Mouse (Mus musculus) C2C12 (cell line): ENCODE results near the gene Mlkl. TPM values are rescaled to one million over a fixed set of nuclear protein-coding genes. Genes with fewer than 3 reads are reported as not detected.
"Not testable (repeated sequence)": the region's sequence is repeated elsewhere in the genome, so short reads cannot be mapped to it uniquely, and the experiment has no call there.

ENCODE experiments used
- H3K27me3 ChIP-seq: one replicate; pipeline ENCODE4 v1.6.1; 2011; ENCODE audit not compliant: control insufficient read depth, insufficient read depth, insufficient read length
- H3K36me3 ChIP-seq: one replicate; pipeline ENCODE4 v1.6.1; 2011; ENCODE audit not compliant: control insufficient read depth, insufficient read depth
- H3K4me3 ChIP-seq: one replicate; pipeline ENCODE4 v1.5.1; 2011; ENCODE audit warnings: mild to moderate bottlenecking, control low read depth; ENCODE audit not compliant: poor library complexity, insufficient read depth, severe bottlenecking
- H3K79me2 ChIP-seq: one replicate; pipeline ENCODE4 v1.6.1; 2011; ENCODE audit not compliant: control insufficient read depth, insufficient read depth
- H3K79me3 ChIP-seq: one replicate; pipeline ENCODE4 v1.6.1; 2011; ENCODE audit warnings: low read depth, control low read depth
- H3ac ChIP-seq: one replicate; pipeline ENCODE3; 2011; ENCODE audit warnings: low read depth; ENCODE audit not compliant: control insufficient read depth, insufficient read length
- CEBPB ChIP-seq: IDR thresholded peaks from one replicate; pipeline ENCODE4 v1.6.1; 2011; ENCODE audit warnings: low read depth, mild to moderate bottlenecking, control low read depth, moderate library complexity
- CTCF ChIP-seq: IDR thresholded peaks from one replicate; pipeline ENCODE4 v1.5.1; 2011; ENCODE audit not compliant: control insufficient read depth, insufficient read depth, insufficient read length
- FOSL1 ChIP-seq: IDR thresholded peaks from one replicate; pipeline ENCODE4 v1.8.0; 2011; ENCODE audit warnings: mild to moderate bottlenecking, low read length; ENCODE audit not compliant: poor library complexity, insufficient read depth, severe bottlenecking
- MAX ChIP-seq: IDR thresholded peaks from one replicate; pipeline ENCODE4 v1.6.1; 2011; ENCODE audit warnings: mild to moderate bottlenecking, control low read depth
- MYOD1 ChIP-seq: IDR thresholded peaks from one replicate; pipeline ENCODE4 v1.6.1; 2011; ENCODE audit warnings: low read depth; ENCODE audit not compliant: control insufficient read depth, insufficient read length
- MYOG ChIP-seq: IDR thresholded peaks from one replicate; pipeline ENCODE4 v1.6.1; 2011; ENCODE audit not compliant: control insufficient read depth, insufficient read length; ENCODE audit errors: extremely low read depth
- USF1 ChIP-seq: IDR thresholded peaks from one replicate; pipeline ENCODE4 v1.6.1; 2011; ENCODE audit warnings: low read depth, mild to moderate bottlenecking, control low read depth, moderate library complexity
- polyA plus RNA-seq: library from polyadenylated mRNA; unstranded; fragments of >200 nt; fragmentation: generic; extraction: Trizol; gene quantifications from one replicate; pipeline ENCODE4 v1.2.1, GENCODE M21; 2012; ENCODE audit warnings: missing spikeins

Gene Mlkl
- polyA plus RNA-seq, 1 experiment, result 20.1 TPM

- Histone ChIP-seq H3K4me3 (no peak overlapping the region), H3K27me3 (no peaks in the 10 kb centered on the region), H3K79me2 (no peaks in the 10 kb centered on the region), H3ac (no peak overlapping the region), H3K36me3 (peaks cover under 1% of the 10 kb centered on the region), H3K79me3 (no peaks in the 10 kb centered on the region)
- TF ChIP-seq MYOD1 (no peak), CTCF (no peak), MAX (no peak), FOSL1 (no peak), MYOG (no peak), CEBPB (no peak), USF1 (no peak)
These were observed 32.8 kb downstream of the Mlkl start for GRCm38 (mm10) chr8:111305031-111305730.

- TF ChIP-seq USF1 (no peak), CEBPB (no peak), MAX (no peak), CTCF (no peak), MYOG (no peak)
- H3K27me3 ChIP-seq, result no peaks in the 10 kb centered on the region
- H3ac ChIP-seq, result no peak overlapping the region
- H3K36me3 ChIP-seq, result no peaks in the 10 kb centered on the region
- no peak overlapping the region for H3K4me3 ChIP-seq
- H3K79me2 ChIP-seq, result peaks cover 7% of the 10 kb centered on the region
- H3K79me3 ChIP-seq, result peaks cover 5% of the 10 kb centered on the region
These were observed 33.6 kb downstream of the Mlkl start for GRCm38 (mm10) chr8:111304359-111304758.

- peaks cover 18% of the 10 kb centered on the region for H3K79me2 ChIP-seq
- H3K36me3 ChIP-seq, H3K4me3 ChIP-seq, H3ac ChIP-seq, H3K27me3 ChIP-seq: not testable (repeated sequence)
- H3K79me3 ChIP-seq, result peaks cover 16% of the 10 kb centered on the region
These were observed 34.7 kb downstream of the Mlkl start for GRCm38 (mm10) chr8:111303076-111303803.

- H3K79me2 ChIP-seq, result peaks cover 41% of the 10 kb centered on the region
- TF ChIP-seq MAX (peak; percentile 16), CEBPB (no peak), CTCF (no peak), MYOG (no peak)
- peak overlapping the region; percentile 23 for H3K4me3 ChIP-seq
- H3K36me3 ChIP-seq, result peaks cover 9% of the 10 kb centered on the region
- H3ac ChIP-seq, result no peak overlapping the region
- no peaks in the 10 kb centered on the region for H3K27me3 ChIP-seq
- peaks cover 34% of the 10 kb centered on the region for H3K79me3 ChIP-seq
These were observed 37.1 kb downstream of the Mlkl start for GRCm38 (mm10) chr8:111300597-111301546.

GRCm38 (mm10) chr8:111299821-111300568 is 38.0 kb downstream of the Mlkl start, which contains the start of gene Rfwd3:
Rfwd3 (minus strand) TSS chr8:111300222.
- H3K79me2 ChIP-seq, result peaks cover 50% of the 10 kb centered on the region
- TF ChIP-seq CEBPB, result no peak
- no peak for TF ChIP-seq FOSL1
- no peak for TF ChIP-seq MAX
- TF ChIP-seq MYOD1, result no peak
- no peak for TF ChIP-seq MYOG
- no peak for TF ChIP-seq USF1
- TF ChIP-seq CTCF, result no peak
- H3K36me3 ChIP-seq, result peaks cover 16% of the 10 kb centered on the region
- H3K4me3 ChIP-seq, result peak within 1 kb of the TSS; percentile 91
- no peaks in the 10 kb centered on the region for H3K27me3 ChIP-seq
- peak within 1 kb of the TSS; percentile 75 for H3ac ChIP-seq
- peaks cover 41% of the 10 kb centered on the region for H3K79me3 ChIP-seq
